Mouse (Mus musculus) megakaryocyte progenitor cell, adult 5-6 weeks (primary cell): Measurements from ENCODE around the gene Snrnp25. TPM values are rescaled to one million over a fixed set of nuclear protein-coding genes. Genes with fewer than 3 reads are reported as not detected.
"Not testable (repeated sequence)": the region's sequence is repeated elsewhere in the genome, so short reads cannot be mapped to it uniquely, and the experiment has no call there.

Experiments used
- ATAC-seq: replicated peaks from 2 replicates; pipeline ENCODE4 v1.8.0; 2016; ENCODE audit warnings: mild to moderate bottlenecking, moderate TSS enrichment, inconsistent platforms; ENCODE audit not compliant: poor library complexity
- total RNA-seq, 2 experiments: library from RNA; stranded (forward) in 1 of 2; stranded (reverse) in 1 of 2; fragments of 157-497, 149-512 nt in 1 of 2; fragments of 200-1000 nt in 1 of 2; gene quantifications; 2 replicates each; pipeline versions ENCODE4 v1.2.3 to v1.2.4; 2015 to 2017

Gene Snrnp25
- total RNA-seq, 2 experiments from 2014 or later, result 56.5 to 70.3 TPM

DNA sequence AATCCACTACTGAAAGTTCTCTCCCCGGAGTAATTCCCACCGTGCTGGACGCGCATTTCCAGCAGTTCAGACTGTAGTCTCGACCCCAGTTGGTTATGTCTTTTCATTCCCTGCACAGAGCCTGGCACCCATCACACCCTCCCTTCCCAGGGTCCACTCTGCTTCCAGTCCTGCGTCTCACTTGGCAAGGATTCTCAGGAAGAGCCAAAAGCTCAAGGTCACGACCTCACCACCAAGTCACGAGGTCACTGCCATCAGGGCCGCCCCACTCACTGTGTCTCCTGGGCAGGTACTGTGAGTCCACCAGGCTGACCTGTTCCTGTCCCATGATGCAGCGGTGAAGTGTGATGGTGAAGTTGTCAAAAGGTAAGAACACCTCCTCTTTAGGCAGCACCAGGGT, 11.1 kb upstream of the Snrnp25 start:
- no peak for ATAC-seq

- no peak for ATAC-seq
Observed at GRCm38 (mm10) chr11:32194626-32195025, 10.6 kb upstream of the Snrnp25 start.

DNA sequence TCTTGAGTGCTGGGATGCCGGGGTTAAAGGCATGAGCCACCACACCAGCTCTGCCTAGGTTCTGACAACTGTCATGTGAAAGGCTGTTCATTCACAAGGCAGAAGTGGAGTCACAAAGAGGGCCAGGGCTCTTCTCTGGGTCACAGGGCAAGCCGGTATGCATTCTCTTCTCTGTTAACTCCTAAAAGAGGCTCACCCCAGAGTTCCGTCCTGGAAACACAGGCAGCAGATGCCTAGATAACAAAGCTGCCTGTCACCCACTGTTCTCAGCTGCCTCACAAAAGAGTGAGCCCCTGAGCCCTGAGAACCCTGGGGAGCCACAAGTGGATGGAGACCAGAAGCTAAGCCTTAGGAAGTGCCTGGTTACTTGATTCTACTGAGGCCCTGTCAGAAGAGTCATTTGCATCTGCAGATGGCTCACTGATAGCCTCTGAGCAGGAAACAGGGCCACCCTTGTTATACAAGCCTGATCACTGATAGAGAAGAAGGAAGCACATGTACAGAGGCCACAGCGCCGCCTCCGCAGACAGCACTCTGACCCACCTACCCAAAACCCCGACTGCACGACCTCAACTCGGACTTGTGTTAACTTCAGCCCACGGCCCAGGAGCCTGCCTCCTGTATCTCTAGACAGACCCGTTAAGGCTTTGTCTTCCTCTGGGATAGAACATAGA, 9.2 kb upstream of the Snrnp25 start:
- ATAC-seq, result peak; percentile 37

DNA sequence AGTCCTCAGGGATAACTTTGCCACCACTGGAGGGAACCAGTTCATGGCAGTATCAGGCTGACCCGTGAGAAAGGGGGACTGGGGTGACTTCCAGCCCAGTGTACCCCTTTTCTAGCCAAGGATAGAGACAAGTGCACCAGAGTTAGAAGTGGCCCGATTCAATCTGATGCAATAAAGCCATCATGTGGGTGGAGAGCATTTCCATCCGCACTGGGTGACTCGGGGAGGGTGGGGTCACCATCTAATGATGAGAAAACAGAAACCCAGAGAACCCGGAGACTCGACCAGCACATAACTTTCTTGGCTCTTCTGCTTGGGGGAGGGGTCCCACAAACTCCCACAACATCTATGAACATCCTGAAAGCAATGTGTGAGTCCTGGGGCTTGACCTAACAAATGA, 8.5 kb upstream of the Snrnp25 start:
- ATAC-seq, result no peak

GRCm38 (mm10) chr11:32197766-32198165, 7.4 kb upstream of the Snrnp25 start:
- no peak for ATAC-seq

- no peak for ATAC-seq
Observed at GRCm38 (mm10) chr11:32198256-32198955, 6.8 kb upstream of the Snrnp25 start.

DNA sequence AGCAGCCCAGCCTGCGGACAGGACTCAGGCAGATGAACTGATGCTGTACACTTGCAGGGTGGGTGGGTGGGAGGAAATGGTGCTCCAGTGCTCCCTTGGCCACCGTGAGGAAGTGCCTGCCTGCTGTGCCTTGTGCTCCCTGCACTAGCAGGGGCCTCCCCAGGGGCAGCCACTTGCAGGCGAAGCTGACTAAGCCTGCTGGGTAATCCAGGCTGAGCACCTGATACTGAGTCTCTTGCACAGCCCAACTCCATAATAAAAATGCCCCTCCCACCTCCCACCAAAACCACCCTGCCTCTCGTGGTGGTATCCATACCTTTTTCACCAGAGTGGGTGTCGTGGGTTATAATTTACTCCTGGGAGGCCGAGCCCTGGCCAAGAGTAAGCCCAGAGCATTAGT, 6.0 kb upstream of the Snrnp25 start:
- ATAC-seq, result no peak

DNA sequence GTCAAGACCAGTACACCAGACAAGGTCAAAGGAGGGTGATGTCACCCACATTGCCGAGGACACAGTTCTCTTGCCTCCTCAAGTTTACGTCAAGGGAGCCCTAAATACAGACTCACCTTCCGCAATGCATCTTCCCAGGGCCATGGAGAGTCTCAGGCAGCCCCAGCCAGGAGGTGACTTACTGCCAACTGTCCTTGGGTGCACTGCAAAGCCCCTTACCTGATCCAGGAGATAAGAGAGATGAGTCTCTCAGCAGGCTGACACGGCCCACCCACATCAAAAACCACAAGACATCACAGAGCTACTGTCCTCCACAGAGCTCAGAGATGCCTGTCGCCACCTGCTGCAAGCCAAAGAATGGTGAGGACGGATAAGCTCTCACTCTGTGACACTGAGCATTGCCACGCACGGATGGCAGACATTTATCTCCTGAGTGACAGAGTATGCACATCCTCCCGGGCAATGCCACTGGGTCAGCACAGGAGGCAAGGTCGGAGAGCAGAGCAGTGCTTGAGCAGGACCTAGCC, 5.1 kb upstream of the Snrnp25 start, which contains the start of gene Il9r:
Gene Il9r, minus strand, starts transcription at position 205 of the 527 bp plus-strand sequence.
- ATAC-seq, result peak; percentile 52

GRCm38 (mm10) chr11:32200992-32201391, 4.2 kb upstream of the Snrnp25 start:
- ATAC-seq, result not testable (repeated sequence)

DNA sequence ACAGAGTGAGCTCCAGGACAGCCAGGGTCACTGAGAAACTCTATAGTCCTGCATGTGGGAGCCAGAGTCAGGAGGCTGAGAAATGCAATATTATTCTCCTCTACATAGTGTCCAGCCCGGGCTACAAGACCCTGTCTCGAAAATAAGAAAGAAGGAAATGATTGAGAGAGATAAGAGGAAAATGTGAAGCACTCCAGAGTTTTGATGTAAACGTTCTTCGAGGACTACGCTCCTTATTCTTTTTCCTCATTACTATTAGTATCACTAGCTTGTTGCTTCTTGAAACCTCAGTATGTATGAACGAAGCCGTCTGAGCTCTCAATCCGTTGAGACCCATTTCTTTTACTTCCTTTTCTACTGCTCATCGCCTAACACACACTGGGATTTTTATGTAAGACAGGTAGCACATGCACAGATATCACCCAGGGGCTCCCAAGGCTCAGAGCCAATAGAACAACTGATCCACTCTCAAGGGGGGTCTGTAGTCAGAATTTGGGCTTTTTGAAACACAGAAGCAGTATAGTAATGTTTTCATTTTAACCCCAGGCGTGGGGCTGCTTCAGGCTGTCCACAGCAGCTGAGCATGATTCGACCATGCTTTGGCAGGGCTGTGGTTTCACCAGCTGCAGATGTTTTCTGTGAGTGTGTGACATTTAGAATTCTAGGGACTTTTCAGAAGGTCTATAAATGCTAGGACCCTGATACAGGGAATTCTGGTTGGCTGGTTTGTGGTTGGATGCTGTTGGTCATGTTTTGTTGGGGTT, 3.1 kb upstream of the Snrnp25 start:
- no peak for ATAC-seq

DNA sequence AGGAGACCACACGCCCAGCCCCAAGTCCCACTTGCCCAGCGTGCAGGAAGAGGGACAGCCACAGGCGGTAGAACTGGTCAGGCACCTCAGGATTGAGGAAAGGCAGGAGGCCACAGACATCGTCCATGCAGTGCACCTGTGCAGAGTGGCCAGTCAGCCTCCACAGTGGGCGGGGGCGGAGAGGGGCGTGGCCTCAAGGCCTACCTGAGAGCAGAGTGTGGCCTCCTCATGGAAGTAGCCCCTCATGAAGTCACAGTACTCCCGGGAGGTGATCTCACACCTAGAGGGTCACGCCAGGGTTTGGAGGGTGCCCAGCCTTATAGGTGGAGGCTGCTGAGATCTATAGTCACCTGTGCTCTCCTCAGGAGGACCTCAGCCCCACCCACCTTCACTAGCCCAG, 5.4 kb downstream of the Snrnp25 start:
- no peak for ATAC-seq

GRCm38 (mm10) chr11:32215372-32216162, 10.4 kb downstream of the Snrnp25 start:
- ATAC-seq, result no peak

DNA sequence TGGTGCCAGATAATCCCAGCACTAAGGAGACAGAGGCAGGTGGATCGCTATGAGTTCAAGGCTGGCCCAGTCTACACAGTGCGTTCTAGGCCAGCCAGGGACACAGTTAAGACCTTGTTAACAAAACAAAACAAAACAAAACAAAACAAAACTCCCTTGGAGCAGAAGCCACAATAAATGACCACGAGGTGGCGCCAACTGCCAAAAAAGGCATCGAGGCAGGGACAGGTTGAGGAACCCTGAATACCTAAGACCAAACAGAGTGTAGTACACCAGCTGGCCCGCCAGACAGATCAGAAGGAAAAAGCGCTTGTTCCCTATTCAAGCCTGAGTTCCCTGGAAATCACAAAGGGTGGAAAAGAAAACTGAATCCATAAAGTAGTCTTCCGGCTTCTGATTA, 11.6 kb downstream of the Snrnp25 start:
- ATAC-seq, result peak; percentile 85

DNA sequence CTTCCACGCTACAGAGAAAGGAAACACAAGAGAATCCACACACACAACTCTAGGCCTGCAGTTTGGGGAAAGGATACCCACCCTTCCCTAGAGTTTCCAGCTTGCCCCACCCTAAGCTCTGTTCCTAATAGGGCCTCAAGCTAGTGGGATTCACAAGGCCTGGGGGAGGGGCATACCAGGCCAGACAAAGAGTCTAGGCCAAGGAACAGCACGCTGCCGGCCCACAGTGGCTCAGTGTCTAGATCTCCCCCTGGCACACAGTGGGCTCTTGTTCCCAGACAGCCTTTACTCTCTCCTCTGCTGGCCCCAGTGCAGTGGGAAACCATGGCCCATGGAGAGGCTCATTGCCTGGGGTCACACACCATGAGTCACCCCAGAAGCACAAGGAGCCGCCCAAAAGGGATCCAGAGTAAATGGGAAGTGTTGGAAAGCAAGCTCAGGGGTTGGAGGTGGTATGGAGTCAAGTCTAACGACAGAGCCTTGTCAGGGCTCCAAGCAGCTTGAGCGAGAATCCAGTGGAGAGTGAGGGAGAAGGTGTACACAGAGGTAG, 13.4 kb downstream of the Snrnp25 start:
- no peak for ATAC-seq

DNA sequence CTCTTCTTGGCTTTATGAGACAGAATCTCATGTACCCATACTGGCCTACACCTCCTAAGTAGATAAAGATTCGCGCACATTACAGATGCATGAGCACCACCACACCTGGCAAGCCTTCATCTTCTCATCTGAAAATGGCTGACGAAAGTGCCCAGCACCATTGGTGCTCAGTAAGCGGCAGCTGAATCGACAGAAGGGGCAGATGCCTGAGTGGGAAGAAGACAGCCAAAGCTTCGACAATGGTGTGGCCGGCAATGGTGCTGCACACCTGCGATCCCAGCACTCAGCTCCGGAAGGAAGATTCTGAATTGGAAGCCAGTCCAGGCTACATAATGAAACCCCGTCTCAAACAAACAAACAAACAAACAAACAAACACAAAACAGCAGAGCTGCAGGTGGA, 14.1 kb downstream of the Snrnp25 start:
- ATAC-seq, result no peak

DNA sequence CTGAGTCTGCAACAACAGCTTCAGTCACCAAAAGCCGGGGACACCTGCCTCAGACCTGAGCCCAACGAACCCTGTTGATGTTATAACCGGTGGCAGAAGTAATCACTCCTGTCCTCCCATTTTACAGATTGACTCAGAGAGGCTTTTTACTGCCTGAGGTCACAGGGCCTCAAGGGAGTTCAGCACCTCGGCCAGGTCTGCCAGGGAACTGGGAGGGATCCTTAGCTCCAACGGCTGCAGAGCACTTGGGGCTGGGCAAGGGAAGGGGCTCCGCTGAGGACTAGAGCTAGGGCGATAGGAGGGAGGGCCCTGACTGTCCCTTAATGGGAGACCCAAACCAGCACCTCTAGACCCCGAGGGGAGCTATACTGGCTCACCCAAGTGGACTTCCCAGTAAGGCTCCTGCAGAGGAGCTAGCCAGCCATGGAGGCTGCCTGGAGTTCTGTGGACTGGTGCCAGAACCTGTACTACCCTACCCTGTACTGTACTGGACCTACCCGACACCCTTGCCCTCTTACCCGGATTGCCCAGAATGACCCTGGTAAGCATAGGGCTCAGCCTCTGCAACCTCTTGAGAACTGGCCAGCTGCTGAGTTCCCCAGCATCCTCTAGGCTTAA, 15.5 kb downstream of the Snrnp25 start:
- ATAC-seq, result no peak

DNA sequence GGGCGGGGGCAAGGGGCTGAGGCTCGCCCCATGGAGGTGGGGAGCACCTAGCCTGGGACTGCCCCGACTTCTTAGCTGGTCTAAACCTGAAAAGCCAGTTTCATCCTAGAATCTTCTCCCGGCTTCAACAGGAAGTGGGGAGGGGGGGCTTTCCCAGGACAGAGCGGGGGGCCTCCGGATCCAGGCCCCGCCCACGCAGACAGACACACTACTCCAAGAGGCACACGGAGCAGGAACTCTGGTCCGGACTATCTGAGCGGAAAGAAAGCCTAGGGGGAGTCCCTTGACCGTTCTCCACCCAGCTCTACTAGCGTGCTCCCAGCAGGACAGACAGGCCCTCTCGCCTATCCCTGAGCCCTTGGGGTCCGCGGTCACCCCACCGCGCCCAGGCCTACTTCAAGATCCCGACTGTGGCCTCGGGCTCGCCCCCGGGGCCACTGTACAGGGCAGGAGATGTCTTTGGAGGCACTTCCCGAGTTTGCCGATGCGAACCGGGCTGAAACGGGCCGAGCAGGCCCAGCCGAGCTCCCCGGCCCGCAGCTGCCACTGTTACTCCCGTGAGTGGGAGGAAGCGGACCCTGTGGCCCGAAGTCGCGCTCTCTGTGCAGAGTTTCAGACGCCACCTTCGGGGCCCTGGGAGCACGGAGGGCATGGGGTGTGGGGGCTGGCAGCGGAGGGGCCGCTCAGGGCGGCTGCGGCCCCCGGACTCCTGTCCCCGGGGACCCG, 16.2 kb downstream of the Snrnp25 start:
- ATAC-seq, result 0 out of 2 replicates have a peak, but pooled peaks have one; percentile 7

DNA sequence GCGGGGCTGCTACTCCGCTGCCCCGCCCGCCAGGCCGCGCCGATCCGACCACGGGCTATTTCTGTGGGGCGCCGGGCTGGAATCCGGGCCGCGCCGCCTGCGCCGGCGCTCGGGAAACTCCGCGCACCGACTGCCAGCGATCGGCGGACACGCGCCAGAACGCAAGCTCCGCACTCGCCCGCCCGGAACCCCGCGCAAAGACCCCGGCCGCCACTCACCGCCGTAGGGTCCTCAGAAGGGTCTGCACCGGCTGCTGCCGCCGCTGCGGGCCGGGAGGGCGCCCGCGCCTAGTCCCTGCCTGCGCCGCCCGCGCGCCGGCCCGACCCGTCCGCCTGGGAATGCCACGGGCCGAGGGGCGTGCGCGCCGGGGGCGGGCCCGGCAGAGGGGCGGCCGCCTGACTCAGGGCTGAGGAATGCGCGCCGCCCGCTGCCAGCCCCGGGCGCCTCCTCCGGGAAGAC, 16.8 kb downstream of the Snrnp25 start, which contains the start of gene Rhbdf1:
Gene Rhbdf1, minus strand, starts transcription at position 350 of the 459 bp plus-strand sequence.
- ATAC-seq, result no peak

GRCm38 (mm10) chr11:32222570-32223194, 17.5 kb downstream of the Snrnp25 start:
- ATAC-seq, result no peak
